ENCODE assay signal across 22 mouse cellular contexts in genomic region chr12:107559191-107559590, GRCm38 (mm10).
"Had no signal": no experiment of that assay in that cellular context is flagged by ENCODE, and none has a peak within 500 bp of the region (broad histone marks: within the 10 kb centered on the region; RNA-seq: fewer than 3 reads in every experiment).

No protein-coding gene starts in this region.

- H3K9ac ChIP-seq: kidney, embryonic 15.5 days; limb, embryonic 12.5 days; limb, embryonic 15.5 days; liver, embryonic 14.5 days; liver, postnatal 0 days; lung, embryonic 15.5 days; neural tube, embryonic 12.5 days; neural tube, embryonic 15.5 days; stomach, embryonic 15.5 days had no signal

- H3K27me3 ChIP-seq: kidney, embryonic 15.5 days; limb, embryonic 15.5 days; lung, embryonic 15.5 days; neural tube, embryonic 12.5 days; neural tube, embryonic 15.5 days; stomach, embryonic 15.5 days had no signal

- DNase-seq: kidney, adult 8-10 months; kidney, postnatal 10 days; kidney, postnatal 36 days; layer of hippocampus, postnatal 36 days; left cerebral cortex, postnatal 4 days; liver, postnatal 0 days; lung, postnatal 10 days; lung, postnatal 4 days; midbrain, embryonic 14.5 days; retina, postnatal 1 day; right cerebral cortex, postnatal 25 days; spleen, adult 18-20 months; thymus, postnatal 14 days had no signal

- ATAC-seq: liver, postnatal 0 days had no signal

- H3K27ac ChIP-seq: kidney, embryonic 15.5 days; left cerebral cortex, adult 2 months; limb, embryonic 12.5 days; limb, embryonic 15.5 days; liver, embryonic 14.5 days; lung, embryonic 15.5 days; neural tube, embryonic 12.5 days; neural tube, embryonic 15.5 days; stomach, embryonic 15.5 days had no signal

- H3K4me3 ChIP-seq: kidney, embryonic 15.5 days; left cerebral cortex, adult 2 months; limb, embryonic 12.5 days; limb, embryonic 15.5 days; lung, embryonic 15.5 days; neural tube, embryonic 12.5 days; neural tube, embryonic 15.5 days; stomach, embryonic 15.5 days had no signal

- H3K4me1 ChIP-seq: kidney, embryonic 15.5 days; limb, embryonic 12.5 days; limb, embryonic 15.5 days; lung, embryonic 15.5 days; neural tube, embryonic 12.5 days; neural tube, embryonic 15.5 days; stomach, embryonic 15.5 days had no signal

- H3K36me3 ChIP-seq: kidney, embryonic 15.5 days; limb, embryonic 12.5 days; limb, embryonic 15.5 days; lung, embryonic 15.5 days; neural tube, embryonic 12.5 days; neural tube, embryonic 15.5 days; stomach, embryonic 15.5 days had no signal
